Mouse (Mus musculus): Measurements from ENCODE around the gene Dab1. TPM values are rescaled to one million over a fixed set of nuclear protein-coding genes. Genes with fewer than 3 reads are reported as not detected.

Dab1 gene
- polyA plus RNA-seq, 1 experiment = 1.1 TPM

- H3K27me3 ChIP-seq (ENCODE audit: control insufficient read depth, insufficient read depth, low read length) = no peaks in the 10 kb centered on the region
- TF ChIP-seq CTCF (IDR thresholded peaks at IDR 0.05; ENCODE audit: control insufficient read depth, insufficient read depth, insufficient replicate concordance, low read depth, low read length) = no peak
- TF ChIP-seq POLR2A (IDR thresholded peaks at IDR 0.05; ENCODE audit: control insufficient read depth, low read depth, low read length) = no peak
- no peak overlapping the region for H3K4me3 ChIP-seq (ENCODE audit: control insufficient read depth, low read depth, low read length)
- H3K4me1 ChIP-seq (ENCODE audit: control insufficient read depth, insufficient read depth, low read length) = no peaks in the 10 kb centered on the region
- H3K36me3 ChIP-seq (ENCODE audit: control insufficient read depth, insufficient read depth, low read length) = no peaks in the 10 kb centered on the region
- H3K27ac ChIP-seq (ENCODE audit: control insufficient read depth, insufficient read depth, low read depth, low read length) = no peak overlapping the region
These were observed 1051.6 kb downstream of the Dab1 start for GRCm38 (mm10) chr4:104670741-104671140.

DNA sequence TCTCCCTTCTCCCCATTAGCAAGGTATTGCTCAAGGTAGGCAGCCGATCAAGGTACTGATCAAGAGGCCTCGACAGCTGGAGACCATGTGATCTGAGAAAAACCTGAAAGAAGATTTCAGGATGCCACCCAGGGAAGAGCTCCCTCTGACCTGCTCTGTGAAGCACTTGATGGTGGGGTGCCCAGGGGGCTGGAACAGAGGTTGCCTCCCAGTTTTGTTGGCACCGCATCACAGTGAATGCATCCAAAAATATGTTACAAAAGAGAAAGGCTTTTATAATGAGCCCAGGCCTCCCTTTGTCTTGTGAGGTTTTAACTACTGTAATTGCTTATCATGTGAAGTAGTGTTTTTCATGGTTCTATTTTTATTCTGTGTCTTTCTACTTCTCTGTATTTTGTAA lies 1054.2 kb downstream of the Dab1 start:
- Histone ChIP-seq H3K4me1 (ENCODE audit: control insufficient read depth, insufficient read depth, low read length) (no peaks in the 10 kb centered on the region), H3K27ac (ENCODE audit: control insufficient read depth, insufficient read depth, low read depth, low read length) (no peak overlapping the region), H3K36me3 (ENCODE audit: control insufficient read depth, insufficient read depth, low read length) (no peaks in the 10 kb centered on the region), H3K4me3 (ENCODE audit: control insufficient read depth, low read depth, low read length) (no peak overlapping the region), H3K27me3 (ENCODE audit: control insufficient read depth, insufficient read depth, low read length) (no peaks in the 10 kb centered on the region)
- TF ChIP-seq CTCF (IDR thresholded peaks at IDR 0.05; ENCODE audit: control insufficient read depth, insufficient read depth, insufficient replicate concordance, low read depth, low read length) (no peak), POLR2A (IDR thresholded peaks at IDR 0.05; ENCODE audit: control insufficient read depth, low read depth, low read length) (no peak)

- Histone ChIP-seq H3K27ac (ENCODE audit: control insufficient read depth, insufficient read depth, low read depth, low read length) (no peak overlapping the region), H3K4me1 (ENCODE audit: control insufficient read depth, insufficient read depth, low read length) (no peaks in the 10 kb centered on the region), H3K4me3 (ENCODE audit: control insufficient read depth, low read depth, low read length) (no peak overlapping the region), H3K36me3 (ENCODE audit: control insufficient read depth, insufficient read depth, low read length) (no peaks in the 10 kb centered on the region), H3K27me3 (ENCODE audit: control insufficient read depth, insufficient read depth, low read length) (no peaks in the 10 kb centered on the region)
- TF ChIP-seq CTCF (IDR thresholded peaks at IDR 0.05; ENCODE audit: control insufficient read depth, insufficient read depth, insufficient replicate concordance, low read depth, low read length) (no peak), POLR2A (IDR thresholded peaks at IDR 0.05; ENCODE audit: control insufficient read depth, low read depth, low read length) (no peak)
These were observed 1055.5 kb downstream of the Dab1 start for GRCm38 (mm10) chr4:104674706-104675105.

DNA sequence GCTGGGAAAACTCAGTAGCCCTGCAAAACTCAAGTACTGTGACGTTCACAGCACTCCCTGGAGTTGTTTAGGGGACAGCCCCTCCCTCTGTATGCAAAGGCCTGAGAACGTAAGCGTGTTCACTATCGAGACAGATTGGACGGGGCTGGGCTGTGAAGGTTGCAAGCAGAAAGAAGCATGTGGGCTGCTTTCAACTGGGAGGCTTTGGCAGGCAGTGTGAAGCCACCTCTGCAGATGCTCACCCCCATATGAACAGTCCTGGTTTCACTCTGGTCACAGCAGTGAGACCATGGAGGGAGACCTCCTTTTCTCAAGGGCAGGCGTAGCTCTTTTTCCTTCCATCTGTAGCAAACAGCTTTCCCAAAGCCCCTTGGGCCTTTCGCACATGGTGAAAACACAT lies 1059.1 kb downstream of the Dab1 start:
- no peak overlapping the region for H3K27ac ChIP-seq (ENCODE audit: control insufficient read depth, insufficient read depth, low read depth, low read length)
- no peaks in the 10 kb centered on the region for H3K4me1 ChIP-seq (ENCODE audit: control insufficient read depth, insufficient read depth, low read length)
- H3K4me3 ChIP-seq (ENCODE audit: control insufficient read depth, low read depth, low read length) = no peak overlapping the region
- no peaks in the 10 kb centered on the region for H3K27me3 ChIP-seq (ENCODE audit: control insufficient read depth, insufficient read depth, low read length)
- no peaks in the 10 kb centered on the region for H3K36me3 ChIP-seq (ENCODE audit: control insufficient read depth, insufficient read depth, low read length)
- TF ChIP-seq POLR2A (IDR thresholded peaks at IDR 0.05; ENCODE audit: control insufficient read depth, low read depth, low read length) = no peak
- no peak for TF ChIP-seq CTCF (IDR thresholded peaks at IDR 0.05; ENCODE audit: control insufficient read depth, insufficient read depth, insufficient replicate concordance, low read depth, low read length)

- Histone ChIP-seq H3K36me3 (ENCODE audit: control insufficient read depth, insufficient read depth, low read length) (no peaks in the 10 kb centered on the region), H3K4me1 (ENCODE audit: control insufficient read depth, insufficient read depth, low read length) (no peaks in the 10 kb centered on the region), H3K27ac (ENCODE audit: control insufficient read depth, insufficient read depth, low read depth, low read length) (no peak overlapping the region), H3K27me3 (ENCODE audit: control insufficient read depth, insufficient read depth, low read length) (no peaks in the 10 kb centered on the region), H3K4me3 (ENCODE audit: control insufficient read depth, low read depth, low read length) (no peak overlapping the region)
- TF ChIP-seq POLR2A (IDR thresholded peaks at IDR 0.05; ENCODE audit: control insufficient read depth, low read depth, low read length) = no peak
- TF ChIP-seq CTCF (IDR thresholded peaks at IDR 0.05; ENCODE audit: control insufficient read depth, insufficient read depth, insufficient replicate concordance, low read depth, low read length) = no peak
These were observed 1061.3 kb downstream of the Dab1 start for GRCm38 (mm10) chr4:104680475-104680874.

GRCm38 (mm10) chr4:104686137-104686809 lies 1067.1 kb downstream of the Dab1 start:
- H3K4me1 ChIP-seq (ENCODE audit: control insufficient read depth, insufficient read depth, low read length) = no peaks in the 10 kb centered on the region
- H3K36me3 ChIP-seq (ENCODE audit: control insufficient read depth, insufficient read depth, low read length) = no peaks in the 10 kb centered on the region
- no peak overlapping the region for H3K27ac ChIP-seq (ENCODE audit: control insufficient read depth, insufficient read depth, low read depth, low read length)
- H3K4me3 ChIP-seq (ENCODE audit: control insufficient read depth, low read depth, low read length) = no peak overlapping the region
- no peaks in the 10 kb centered on the region for H3K27me3 ChIP-seq (ENCODE audit: control insufficient read depth, insufficient read depth, low read length)
- no peak for TF ChIP-seq POLR2A (IDR thresholded peaks at IDR 0.05; ENCODE audit: control insufficient read depth, low read depth, low read length)
- no peak for TF ChIP-seq CTCF (IDR thresholded peaks at IDR 0.05; ENCODE audit: control insufficient read depth, insufficient read depth, insufficient replicate concordance, low read depth, low read length)

DNA sequence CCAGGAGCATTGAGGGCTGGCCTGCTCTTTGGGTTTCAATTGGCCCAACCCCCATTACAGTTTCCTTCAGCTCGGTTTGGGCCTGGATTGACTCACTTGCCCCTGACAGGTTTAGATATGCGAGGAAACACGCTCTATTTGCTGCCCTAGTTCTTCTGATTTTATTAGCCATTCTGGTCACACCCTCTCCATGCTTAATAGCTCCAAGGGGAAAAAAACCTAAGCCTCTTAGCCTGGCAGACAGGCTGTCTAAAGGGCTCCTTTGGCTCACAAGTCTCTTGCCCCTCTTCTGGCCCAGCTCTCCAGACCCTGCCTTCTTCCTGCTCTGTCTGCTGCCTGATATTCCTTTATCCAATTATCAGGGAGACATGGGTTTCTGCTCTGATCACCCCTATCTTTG lies 1069.9 kb downstream of the Dab1 start:
- no peaks in the 10 kb centered on the region for H3K27me3 ChIP-seq (ENCODE audit: control insufficient read depth, insufficient read depth, low read length)
- no peaks in the 10 kb centered on the region for H3K36me3 ChIP-seq (ENCODE audit: control insufficient read depth, insufficient read depth, low read length)
- TF ChIP-seq POLR2A (IDR thresholded peaks at IDR 0.05; ENCODE audit: control insufficient read depth, low read depth, low read length) (no peak), CTCF (IDR thresholded peaks at IDR 0.05; ENCODE audit: control insufficient read depth, insufficient read depth, insufficient replicate concordance, low read depth, low read length) (no peak)
- H3K4me1 ChIP-seq (ENCODE audit: control insufficient read depth, insufficient read depth, low read length) = no peaks in the 10 kb centered on the region
- no peak overlapping the region for H3K27ac ChIP-seq (ENCODE audit: control insufficient read depth, insufficient read depth, low read depth, low read length)
- H3K4me3 ChIP-seq (ENCODE audit: control insufficient read depth, low read depth, low read length) = no peak overlapping the region
